Mouse (Mus musculus) layer of hippocampus, adult 9-11 months (tissue): ENCODE results near the gene Osbpl9.

Experiments
- DNase-seq: peaks from one replicate; pipeline ENCODE4 v3.0.0; 2022

The Osbpl9 gene

DNA sequence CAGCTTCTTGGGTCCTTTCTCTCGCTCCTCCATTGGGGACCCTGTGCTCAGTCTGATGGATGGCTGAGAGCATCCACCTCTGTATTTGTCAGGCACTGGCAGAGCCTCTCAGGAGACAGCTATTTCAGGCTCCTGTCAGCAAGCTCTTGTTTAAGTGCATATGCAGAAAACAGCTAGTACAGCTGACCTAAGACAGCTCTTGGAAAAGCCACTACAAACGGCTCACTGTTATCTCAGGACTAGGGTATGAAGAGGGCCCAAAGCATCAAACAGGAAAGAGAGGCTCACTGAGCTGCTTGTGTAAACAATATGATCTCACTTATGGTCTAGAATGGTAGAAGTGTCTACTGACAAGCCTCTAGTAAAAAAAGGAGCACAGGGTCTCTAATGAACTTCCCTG lies 107.8 kb downstream of the Osbpl9 start:
- no peak for DNase-seq

- no peak for DNase-seq
These were observed 109.7 kb downstream of the Osbpl9 start for GRCm38 (mm10) chr4:109092344-109092743.

DNA sequence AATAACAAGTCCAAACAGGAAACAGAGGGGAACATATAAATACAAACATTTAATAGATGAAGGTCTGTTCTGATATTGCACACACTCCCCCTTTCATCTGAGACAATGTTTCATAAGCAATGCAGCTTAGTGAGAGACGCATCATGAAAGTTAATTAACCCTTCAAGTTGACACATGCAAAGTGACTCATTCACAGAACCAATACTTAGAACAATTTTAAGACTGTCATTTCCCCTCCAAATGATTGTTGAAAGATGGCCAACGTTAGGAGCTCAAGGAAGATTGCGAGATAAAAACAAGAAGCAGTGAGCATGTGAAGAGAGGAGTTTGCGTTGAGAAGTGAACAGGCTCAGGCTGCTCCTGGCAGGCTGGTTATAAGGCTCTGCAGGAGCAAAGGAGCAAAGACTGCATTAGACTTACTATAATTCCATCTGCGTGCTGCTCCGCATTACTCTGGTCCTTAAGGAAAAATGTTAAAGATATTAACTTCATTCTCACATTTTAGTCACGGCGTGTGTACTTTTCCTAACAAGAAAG lies 110.8 kb downstream of the Osbpl9 start:
- DNase-seq = no peak

DNA sequence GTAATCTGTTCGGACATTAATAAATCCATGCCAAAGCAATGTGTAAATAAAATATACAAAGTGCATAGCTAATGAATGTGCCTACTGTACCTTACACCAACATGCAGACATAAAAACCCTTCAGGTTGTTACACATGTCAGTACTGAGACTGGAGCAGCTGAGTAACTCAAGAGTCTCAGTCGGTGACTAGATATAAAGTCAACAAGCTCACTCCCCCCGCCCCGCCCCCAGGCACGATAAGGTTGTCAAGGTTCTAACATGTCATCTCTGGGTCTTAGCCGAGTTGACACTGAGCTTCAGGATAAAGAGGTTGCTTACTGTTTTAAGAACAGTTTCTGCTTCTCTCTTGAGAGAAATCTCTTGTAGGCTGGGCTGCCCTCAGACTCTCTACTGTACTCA lies 112.1 kb downstream of the Osbpl9 start:
- DNase-seq = no peak

DNA sequence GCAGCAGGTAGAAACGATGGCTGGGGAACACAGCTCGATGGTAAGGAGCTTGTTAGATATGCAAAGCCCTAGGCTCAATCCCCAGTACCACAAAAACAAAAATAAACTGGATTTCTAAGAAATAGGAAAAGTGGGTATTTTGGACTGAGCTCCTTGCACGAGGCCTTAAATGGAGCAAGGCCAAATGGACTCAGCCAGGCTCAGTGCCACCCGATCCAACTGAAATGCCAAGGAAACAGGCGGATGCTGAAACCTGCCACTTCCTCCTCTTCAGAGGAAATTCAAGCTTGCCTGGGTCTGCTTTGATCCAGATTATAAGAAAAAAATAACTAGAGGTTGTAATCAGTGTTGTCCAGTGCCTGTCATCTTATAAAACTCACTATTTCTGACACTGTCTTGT lies 112.9 kb downstream of the Osbpl9 start:
- DNase-seq = no peak

DNA sequence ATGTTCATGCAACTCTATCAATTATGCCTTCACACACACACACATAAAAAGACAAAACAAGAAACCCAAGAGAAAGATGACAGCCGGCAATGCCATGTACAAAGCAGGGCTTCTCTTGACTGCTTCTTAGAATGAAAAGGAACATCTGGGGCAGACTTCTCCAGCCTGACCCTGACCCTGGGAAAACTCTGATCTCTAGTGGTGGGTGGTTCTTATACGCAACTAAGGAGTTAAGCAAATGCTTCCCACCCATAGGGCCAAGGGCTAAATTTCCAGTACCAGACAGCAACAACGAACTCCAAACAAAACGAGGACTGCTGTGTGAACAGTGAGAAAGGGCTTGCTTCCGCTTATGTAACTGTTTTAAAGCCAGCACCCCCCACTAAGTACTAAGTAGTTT lies 122.0 kb downstream of the Osbpl9 start:
- DNase-seq = no peak

DNA sequence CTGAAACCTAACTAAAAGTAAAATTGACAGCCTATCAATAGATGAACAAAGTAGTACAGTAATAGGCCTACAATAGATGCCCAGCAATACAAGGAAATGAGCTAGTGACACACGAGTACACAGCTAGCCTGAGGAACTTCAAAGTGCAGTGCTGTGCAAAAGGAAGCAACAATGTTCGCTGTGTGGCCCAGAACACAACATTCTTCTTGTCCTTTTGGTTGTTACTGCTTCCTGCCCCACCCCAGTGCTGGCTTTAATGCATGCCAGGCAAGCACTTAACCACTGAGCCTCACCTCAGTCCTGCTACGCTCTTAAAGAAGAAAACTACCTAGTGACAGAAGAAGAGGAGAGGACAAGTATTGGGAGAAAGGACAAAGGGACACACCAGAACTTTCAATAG lies 122.4 kb downstream of the Osbpl9 start:
- no peak for DNase-seq

DNA sequence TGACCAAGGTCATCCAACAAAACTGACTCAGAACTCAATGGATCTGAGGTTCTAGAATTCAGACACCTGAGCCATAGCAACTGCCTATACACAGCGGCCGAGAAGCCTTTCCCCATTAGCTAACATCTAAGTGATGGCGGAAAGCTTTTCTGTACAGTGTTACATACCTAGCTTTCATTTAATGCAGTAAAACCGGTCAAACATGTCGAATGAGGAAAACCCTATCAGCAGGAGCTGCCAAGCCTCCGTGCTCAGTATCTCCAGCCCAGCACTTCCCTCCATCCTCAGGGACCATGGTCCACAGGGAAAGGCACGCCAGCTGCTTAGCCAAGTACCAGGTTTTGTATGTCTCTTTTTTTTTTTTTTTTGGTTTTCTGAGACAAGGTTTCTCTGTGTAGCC lies 123.1 kb downstream of the Osbpl9 start:
- no peak for DNase-seq

GRCm38 (mm10) chr4:109073296-109073695 lies 128.8 kb downstream of the Osbpl9 start:
- DNase-seq = no peak

GRCm38 (mm10) chr4:109072891-109073290 lies 129.2 kb downstream of the Osbpl9 start:
- no peak for DNase-seq

- no peak for DNase-seq
These were observed 136.4 kb downstream of the Osbpl9 start for GRCm38 (mm10) chr4:109065714-109066113.

- no peak for DNase-seq
These were observed 137.1 kb downstream of the Osbpl9 start for GRCm38 (mm10) chr4:109064941-109065340.

DNA sequence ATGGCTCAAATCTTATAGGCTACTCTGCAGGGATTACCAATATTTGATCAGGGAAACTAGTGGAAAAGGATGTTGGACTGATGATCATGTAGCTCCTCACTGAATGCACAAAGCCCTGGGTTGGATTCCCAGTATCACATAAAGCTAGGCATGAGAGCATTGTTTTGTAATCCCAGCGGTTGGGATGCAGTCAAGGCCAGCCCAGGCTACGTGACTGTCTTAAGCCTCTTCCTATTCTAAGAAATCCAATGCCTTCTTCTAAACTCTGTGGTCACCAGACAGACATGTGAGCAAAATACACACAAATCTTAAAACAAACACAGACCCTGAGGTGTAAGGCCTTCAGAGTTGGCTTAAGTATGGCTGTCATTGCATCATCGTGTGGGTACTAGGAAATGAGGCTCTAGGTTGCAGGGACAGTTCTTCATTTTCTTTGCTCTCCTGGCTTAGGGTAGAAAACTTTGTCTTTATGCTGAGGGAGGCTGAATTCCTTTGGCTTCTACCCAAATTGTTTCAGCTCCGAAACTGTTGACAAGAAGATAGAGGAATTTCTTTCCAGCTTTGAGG lies 142.7 kb downstream of the Osbpl9 start:
- no peak for DNase-seq

DNA sequence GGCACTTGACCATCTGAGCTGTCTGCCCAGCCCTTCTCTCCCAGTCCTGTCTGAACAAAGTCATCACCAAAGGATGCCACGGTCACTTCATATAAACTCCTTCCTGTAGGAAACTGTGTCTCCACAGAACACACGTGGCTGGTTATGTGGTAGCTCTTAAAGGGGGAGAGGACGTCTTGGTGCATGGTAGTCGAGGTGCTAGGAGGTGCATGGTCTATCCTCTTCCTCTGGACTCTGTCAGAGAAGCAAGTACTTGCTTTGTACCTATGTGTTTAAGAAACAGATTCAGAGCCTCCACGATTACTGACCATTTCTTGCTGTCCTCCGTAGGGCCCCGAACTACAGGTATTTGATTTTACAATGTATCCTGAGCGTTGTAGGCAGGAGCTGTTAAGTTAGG lies 144.4 kb downstream of the Osbpl9 start:
- DNase-seq = no peak

DNA sequence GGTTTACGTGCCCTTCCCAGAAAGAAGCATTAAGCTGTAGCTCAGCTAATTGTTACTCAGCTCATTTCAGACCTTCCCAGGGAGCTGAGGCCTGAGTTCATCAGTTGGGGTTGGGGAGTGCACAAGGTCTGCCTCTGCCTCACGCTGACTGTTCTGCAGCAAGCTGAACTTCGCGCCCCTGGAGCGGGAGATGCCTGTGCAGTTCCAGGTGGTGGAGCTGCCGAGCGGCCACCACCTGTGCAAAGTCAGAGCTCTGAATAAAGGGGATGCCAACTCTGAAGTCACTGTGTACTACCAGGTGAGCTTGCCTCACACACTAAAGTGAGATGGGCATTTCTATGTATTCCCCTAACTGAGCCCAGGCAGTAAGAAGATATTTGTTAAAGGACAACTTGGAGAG lies 145.7 kb downstream of the Osbpl9 start:
- no peak for DNase-seq

DNA sequence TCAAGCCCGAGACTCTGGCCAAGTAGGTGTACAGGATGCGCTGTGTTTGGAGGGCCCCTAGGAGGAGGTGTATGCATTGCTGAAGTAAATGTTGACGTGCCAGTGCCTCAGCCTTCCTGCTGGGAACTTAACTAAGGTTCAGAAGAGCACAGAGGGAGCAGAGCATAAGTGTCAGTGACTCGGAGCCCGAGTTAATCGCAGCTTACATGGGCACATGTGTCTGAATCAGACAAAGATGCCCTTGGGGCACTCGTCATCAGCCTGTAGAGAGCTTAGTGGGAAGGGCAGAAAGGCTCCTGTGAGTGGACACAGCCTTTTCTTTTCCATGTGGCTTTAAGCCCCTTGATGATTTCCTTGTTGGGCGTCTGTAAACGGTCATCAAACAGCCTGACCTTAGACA lies 148.1 kb downstream of the Osbpl9 start:
- no peak for DNase-seq

DNA sequence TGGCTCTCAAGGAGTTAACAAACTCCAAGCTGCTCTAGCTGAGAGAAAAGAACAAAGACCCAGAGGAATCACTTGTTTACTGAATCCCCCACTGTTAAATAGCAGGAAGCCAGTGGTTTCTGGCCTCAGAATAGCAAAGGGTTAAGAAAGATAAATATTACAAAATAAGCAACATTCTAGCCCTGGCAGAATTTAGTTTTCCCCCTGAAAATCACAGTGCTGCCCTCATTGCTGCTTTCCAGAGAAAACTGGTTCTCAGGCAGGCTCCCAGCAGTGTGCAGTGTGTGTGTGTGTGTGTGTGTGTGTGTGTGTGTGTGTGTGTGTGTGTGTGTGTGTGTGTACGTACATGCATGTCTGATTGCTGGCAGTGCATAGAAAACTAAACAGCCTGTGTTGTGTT lies 149.8 kb downstream of the Osbpl9 start:
- no peak for DNase-seq

- DNase-seq = no peak
These were observed 153.8 kb downstream of the Osbpl9 start for GRCm38 (mm10) chr4:109048258-109048657.

GRCm38 (mm10) chr4:109043756-109044155 lies 158.3 kb downstream of the Osbpl9 start:
- no peak for DNase-seq

DNA sequence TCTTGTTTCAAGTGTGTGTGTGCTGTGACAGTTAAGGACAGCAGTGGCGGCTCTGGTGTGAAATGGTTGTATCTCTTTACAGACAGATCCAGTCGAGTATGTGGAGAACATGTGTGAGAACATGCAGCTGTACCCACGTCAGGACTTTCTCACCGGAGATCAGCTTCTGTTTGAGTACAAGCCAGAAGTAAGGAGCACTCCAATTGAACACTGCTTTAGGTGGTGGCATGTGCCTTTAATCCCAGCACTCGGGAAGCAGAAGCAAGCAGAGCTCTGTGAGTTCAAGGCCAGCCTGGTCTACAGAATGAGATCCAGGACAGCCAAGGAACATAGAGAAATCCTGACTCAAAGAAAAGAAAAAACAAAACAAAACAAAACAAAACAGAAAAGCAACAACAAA lies 158.8 kb downstream of the Osbpl9 start:
- DNase-seq = no peak

DNA sequence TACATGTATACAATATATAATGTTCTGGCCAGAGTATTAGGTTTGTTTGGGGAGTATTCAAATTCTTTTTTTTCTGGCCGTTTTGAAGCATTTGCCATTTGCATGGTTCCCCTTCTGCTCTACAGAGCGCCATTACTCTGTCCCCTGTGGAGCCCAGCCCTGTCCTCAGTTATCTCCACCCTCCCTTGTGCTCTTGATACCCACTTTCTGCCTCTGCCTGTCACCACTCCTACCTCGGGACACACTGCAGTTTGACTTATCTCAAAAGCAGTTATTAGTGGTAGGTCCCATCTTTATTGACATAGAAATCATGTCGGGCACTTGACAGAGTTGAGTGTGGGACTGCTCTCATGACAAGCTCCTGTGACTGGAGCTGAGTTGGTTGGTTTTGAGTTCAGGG lies 159.3 kb downstream of the Osbpl9 start:
- no peak for DNase-seq

GRCm38 (mm10) chr4:109036327-109036726 lies 165.7 kb downstream of the Osbpl9 start:
- DNase-seq = no peak

DNA sequence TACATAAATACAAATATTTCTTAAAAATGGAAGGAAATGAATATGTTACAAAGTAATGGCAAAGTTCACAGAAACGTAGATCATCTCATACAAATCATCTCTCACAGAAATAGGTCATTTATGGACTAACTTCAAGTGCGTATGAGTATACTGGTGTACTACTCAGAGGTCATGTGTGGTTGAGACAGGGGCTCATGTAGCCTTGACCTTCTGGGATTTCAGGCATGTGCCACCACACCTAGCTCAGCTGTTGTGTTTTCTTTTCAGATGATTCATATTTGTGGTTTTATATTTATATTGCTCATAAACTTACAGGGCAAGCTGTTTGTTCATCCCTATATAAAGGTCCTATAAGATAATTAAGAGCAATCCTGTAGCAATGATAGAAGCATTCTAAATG lies 171.8 kb downstream of the Osbpl9 start:
- no peak for DNase-seq

DNA sequence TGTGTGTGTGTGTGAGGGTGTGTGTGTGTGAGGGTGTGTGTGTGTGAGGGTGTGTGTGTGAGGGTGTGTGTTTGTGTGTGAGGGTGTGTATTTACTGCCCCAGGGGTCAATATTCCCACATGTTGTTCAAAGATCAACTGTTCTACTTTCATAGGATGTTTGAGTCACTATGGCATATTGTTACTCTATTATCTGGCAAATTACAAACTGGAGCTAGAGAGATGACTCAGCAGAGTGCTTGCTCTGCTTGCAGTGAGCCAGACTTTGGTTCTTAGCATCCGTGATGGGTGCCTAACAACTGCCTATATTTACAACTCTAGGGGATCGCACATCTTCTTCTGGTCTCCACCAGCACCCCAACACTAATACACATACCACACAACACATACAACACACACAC lies 172.2 kb downstream of the Osbpl9 start:
- no peak for DNase-seq

GRCm38 (mm10) chr4:109026543-109026942 lies 175.5 kb downstream of the Osbpl9 start:
- no peak for DNase-seq

DNA sequence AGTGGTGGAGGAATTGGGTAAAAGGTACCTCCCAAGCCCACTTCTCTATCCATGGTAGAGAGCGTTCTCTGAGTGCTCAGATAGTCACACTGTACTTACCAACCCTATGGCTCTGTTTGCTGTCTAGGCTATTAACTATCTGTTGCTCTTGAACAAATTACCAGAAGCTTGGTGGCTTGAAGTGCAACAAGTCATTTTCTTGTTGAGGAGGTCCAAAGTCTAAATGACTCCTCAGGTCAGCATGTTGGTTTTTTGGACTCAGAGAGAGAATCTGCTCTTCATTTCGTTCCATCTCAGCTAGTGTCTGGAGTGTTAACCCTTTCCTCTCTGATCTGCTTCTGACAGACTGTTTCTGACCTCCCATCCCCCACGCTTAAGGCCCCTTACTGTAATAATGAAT lies 177.0 kb downstream of the Osbpl9 start:
- no peak for DNase-seq
